Mouse (Mus musculus): ENCODE results near the gene Fam71a. TPM values are rescaled to one million over a fixed set of nuclear protein-coding genes. Genes with fewer than 3 reads are reported as not detected.

Gene Fam71a
- not detected for total RNA-seq (2021)
- long read RNA-seq, experiment 1 = 0 reads
- long read RNA-seq, experiment 2 = 0 reads

DNA sequence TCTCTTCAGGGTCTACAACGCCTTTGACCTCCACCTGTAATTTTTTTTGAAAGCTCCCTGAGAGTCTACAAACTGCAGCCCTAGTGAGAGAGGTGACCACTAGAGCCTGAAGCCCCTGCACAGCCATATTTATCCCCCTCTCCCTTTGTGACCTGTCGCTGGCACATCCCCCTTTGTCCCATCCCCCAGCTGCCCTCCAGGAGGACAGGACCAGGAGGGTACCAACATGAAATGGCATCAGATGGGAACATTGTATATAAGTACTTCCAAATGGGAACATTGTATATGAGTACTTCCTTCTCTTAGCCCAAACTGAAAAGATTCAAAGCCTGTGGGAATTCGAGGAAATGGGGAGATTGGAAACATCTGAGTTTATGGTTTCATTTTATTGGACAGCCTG is at the start of gene Fam71a:
Gene Fam71a, minus strand, starts transcription at position 101 of the 400 bp plus-strand sequence.
- DNase-seq = no peak

DNA sequence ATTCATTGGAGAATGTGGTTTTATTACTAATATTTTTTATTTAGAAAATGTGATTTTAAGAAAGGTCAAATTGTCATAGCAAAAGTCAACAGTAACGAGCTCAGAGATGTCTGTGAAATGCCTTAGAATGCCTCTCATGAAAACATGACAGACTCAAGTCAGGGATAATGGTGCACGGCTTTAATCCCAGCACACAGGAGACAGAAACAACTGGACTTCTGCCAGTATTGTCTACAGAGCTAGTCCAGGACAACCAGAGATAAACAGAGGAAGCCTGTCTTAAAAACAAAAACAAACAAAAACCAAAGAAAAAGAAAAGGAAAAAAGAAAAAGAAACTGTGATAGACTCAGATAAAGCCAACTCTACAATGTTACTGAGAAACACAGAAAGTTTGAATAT is 46.5 kb upstream of the Fam71a start:
- no peak for DNase-seq

DNA sequence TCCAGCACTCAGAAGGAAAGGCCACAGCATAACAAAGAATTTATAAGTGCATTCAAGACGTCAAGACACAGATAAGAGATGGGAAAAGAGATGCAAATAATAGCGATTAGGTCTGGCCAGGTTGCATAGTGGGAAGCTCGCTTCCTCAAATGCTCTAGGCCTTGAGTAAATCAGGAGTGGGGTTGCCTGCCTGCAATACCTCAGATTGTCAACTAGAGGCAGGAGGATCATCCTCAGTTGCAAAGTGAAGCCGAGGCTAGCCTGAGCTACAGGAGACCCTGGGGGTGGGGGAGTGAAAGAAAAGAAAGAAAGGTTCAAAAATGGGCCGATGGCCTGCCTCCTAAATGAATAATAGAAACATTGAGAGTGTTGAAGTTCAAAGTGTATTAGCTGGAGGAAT is 41.2 kb upstream of the Fam71a start:
- no peak for DNase-seq

DNA sequence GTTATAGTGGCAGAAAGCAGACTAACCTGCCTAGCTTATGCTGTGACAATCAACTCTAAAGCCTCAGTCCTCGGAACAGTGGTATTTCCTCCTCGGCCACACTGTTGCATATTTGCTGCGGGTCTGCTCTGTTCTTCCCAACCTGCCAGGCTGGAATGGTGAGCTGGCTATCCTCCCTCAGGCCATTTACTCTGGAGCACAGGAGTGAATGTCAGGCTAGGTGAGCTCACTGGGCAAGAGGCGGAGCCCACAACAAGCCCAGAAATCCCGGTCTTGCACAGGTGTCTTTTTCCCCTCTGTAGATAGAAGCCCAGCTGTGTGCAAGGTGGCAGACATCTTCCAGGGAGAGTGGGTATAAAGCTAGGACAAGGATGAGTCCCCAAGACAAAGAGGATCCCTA is 40.3 kb upstream of the Fam71a start:
- DNase-seq = no peak

DNA sequence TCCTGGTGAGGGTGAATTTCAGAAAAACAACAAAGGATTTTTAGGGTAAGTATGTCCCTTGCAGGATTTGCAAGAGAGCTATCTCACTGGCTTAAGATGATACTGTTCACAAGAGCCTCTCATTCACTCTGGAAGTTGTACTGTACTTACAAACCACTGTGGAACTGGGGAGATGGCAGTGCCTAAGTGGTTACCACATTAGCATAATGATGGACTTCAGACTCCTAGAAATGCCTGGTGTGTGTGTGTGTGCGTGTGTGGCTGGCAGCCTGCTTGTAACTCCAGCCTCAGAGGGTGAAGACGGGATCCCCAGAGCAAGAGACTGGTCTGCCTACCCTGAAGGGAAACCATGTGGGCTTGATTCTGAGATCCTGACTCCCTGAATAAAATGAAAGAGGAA is 38.9 kb upstream of the Fam71a start:
- no peak for DNase-seq

DNA sequence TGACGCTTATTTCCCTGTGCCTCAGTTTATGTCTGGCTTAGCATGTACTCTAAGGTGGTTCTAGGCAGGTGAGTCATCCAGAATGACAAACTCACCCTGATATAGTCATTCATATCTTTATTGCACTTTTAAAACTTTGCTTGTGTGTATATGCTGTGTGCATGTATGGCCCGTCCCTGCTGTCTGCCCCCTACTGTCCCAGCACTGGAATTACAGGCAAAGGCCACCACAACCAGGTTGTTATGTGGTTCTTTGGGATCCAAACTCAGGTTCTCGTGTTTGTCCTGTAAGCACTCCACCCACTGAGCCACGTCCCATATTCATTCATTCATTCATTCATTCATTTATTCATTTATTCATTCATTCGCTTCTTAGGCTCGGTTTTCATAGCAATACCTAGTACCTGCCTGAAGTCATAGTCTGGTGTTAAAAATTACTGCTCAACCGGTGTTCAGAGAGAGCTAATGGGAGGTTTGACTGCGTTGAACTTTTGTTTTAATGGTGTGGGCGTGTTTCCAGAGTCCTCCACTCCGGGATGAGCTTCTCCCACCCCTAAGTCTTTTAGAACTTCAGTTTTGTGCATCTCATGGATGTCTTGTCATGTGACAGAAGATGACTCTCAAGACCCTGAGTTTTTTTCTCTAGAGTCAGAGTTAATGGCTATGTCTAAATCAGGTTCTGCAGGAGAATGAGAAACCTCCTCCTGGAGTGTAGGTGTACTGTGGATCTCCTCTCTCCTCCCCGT is 37.8 kb upstream of the Fam71a start:
- DNase-seq = no peak

DNA sequence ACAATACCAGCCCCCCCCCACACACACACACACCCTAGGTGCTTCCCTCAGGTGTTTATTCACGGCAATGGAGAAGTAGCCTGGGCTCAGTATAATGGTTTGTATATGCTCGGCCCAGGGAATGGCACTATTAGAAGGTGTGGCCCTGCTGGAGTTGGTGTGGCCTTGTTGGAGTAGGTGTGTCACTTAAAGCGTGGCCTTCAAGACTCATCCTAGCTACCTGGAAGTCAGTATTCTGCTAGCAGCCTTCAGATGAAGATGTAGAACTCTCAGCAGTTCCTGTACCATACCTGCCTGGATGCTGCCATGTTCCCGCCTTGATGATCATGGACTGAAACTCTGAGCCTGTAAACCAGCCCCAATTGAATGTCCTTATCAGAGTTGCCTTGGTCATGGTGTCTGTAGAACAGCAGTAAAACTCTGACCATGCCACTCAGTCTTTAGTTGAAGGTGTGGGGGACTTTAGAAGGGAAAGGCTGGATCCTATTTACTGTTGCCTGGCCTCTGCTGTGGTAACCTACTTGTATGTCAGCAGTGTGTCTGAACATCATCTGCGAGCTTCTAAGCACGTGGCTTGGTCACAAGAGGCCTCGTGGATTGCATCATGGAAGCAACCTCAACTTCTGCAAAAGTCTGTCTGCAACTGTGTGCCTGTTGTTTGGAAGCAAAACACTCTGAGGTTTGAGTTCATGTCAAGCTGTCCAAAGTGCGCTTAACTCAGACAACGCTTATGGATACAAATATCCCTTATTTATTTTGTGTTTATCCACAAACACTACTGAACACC is 36.4 kb upstream of the Fam71a start:
- no peak for DNase-seq

DNA sequence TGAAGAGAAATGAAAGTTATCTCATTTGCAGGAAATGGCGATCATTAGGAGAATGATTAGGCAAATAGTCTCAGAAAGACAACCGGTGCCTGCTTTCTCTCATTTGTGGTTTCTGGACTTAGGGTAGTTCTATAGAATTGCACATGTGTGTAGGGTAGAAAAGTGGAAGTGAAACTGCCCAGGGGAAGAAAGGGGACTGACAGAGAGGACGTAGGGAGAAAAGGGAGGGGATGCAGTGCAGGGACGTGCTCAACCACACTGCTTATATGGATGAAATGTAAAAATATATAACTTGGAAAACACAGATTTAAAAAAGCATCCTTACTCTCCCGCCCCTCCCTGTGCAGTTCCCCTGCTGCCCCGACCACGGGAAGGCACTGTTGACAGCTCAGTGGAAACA is 33.3 kb upstream of the Fam71a start:
- DNase-seq = no peak

DNA sequence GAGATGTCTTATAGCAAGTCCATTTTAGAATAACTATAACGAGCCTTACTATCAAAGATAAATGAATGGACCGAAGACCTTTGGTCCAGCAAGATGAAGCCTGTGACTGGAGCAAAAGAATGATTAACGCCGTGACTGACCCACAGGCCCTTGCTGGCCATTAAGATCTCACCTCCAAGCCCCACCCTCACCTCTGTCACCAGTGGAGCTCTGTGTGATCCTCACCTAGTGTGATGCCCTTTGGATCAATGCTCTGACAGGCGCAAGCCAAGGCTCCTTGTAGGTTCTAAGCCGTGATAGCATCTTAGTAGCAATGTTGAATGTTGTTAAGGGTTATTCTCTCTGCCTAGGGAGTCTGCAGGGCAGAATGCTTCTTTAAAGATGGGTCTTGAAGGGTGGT is 31.4 kb upstream of the Fam71a start:
- DNase-seq = no peak

DNA sequence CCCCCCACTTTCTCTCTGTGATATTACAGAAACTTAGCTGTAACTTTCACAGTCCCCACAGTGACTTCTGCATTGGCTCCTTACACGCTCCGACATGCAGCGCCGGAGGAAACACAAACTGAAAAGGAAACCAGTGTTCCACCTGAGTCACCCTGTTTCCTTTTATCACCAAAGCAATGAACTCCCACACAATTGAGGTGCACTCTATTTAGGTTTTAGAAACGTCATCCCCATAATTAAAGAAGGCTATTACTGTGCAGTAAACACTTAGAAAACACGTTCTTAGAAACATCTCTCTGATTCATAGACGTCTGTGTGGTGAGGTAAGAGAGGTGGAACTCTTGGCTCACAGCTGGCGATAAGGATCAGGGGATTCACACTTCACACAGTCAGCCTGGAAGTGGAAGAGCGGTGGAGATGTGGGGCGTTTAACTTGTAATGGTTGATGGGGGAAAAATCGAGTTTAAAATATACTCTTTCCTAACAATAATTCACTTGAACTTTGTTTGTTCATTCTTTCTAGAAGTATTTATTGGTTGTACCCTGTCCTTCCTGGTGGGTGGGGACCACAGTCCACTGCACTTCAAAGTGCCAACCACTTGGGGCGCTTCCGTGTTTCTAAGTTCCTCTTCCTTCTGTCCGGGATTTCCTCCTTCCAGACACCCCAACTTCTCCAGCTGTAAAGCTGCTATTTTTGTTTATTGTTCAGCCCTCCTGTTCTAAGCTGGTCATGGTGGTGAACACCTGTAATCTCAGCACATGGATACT is 29.2 kb upstream of the Fam71a start:
- peak in 1 of 2 experiments; percentile 41 for DNase-seq

DNA sequence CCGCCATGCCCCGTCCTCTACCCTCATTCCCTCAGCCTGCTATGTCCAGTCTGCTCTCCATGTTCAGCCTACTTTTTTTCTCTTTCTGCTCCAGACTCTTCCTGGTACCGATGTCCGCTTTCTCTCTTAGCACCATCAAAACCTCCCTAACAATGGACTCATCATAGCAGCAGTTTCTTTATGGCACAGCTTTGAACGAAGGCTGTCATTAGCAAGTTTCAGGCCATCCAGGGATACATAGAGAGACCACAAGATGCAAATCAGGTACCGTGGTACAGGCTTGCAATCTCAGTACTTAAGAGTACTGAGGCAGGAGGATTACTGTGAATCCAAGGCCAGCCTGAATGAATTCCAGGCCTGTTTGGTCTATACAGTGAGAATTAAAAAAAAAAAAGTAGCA is 28.1 kb upstream of the Fam71a start:
- DNase-seq = no peak

DNA sequence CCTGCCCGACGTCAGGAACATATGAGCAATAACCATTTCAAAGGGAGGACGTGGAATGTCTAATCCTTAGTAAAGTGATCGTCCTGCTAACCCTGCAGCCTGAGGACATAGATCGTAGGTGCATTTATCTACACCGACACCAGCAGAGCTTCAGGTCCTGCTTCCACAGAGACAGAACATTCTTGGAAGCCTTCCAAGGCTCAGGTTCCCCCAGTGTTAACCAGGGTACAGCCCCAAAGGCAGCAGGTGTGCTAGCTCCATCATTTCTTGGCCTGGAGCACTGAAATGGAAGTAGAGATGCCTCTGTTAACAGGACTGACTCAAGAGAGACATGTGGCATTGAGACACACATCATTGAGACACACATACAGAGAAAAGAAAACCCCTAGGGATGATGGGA is 27.6 kb upstream of the Fam71a start:
- no peak for DNase-seq

DNA sequence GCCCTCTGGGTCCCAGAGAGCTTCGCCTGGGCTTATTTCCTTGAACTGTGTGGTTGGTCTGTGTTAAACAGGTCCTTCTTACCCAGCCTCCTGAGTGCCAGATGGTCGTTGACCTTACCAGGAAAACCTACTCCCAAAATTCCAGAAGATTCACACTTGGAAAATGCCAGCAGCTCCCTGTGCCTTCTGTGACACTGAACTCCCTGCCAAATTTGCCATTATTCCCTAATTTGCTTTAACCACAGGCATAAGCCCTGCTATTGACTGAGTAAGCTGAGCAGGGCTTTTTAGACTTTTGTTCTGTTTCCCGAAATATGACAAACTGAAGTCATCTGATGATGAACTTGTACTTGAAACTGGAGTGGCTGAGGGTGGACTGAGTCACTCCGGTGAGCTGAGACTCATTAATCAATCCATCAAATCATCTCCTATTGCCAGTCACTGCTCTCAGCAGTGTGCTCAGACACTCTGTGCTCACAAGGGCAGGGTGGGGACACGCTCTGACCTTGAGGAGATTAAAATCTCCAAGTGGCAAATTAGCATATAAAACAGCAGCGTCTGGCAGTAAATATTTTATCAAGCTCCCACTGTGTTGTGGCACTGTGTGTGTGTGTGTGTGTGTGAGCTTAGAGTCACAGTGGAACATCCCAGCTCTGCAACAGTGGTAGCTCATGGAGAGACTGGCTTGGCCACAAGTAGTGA is 25.2 kb upstream of the Fam71a start:
- no peak for DNase-seq

DNA sequence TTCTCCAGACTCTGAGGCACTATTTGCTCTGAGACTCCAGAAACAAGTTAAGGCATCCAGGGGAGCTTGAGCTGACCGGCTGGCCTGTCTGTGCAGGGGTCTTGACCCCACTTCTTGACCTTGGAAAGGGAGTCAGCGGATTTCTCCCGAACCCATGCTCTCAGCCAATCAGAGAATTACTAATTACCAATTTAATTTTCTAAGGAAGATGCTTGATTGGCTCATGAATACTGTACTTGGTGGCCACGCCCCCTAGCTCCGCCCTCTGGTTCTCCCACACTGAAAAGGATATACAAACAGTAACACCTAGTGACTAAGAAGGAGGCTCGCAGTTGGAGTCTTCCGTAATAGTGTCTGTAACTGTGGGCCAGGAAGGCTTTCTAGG is 21.8 kb upstream of the Fam71a start:
- DNase-seq = peak in 1 of 2 experiments; percentile 41

DNA sequence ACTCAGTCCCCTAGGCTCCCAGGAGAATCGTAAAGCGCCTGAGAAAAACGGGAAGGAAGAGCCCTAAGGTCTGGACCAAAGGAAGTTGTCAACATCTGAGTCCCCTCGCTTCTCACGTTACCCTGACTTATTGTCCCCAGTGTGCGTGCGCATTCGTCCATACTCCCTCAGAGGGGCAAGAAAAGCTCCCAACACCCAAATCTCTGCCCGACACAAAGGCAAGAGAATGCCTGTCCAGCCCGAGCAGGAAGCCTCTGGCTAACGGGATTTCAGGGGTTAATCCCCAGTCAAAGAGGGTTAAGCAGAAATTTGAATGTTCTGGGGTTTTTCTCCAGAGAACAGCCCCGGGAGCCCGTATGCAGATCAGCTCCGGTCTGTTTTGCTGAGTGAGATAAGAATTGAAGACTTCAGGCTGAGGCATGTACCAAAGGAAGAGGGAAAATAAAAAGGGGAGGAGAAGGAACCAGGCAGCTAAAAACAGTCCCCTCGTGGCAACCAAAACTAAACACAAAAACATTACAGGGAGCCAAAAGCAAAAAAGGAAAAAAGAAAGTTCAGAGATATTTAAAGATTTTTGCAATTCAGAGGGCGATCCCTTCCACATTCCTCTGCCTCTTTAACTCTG is 21.3 kb upstream of the Fam71a start:
- peak in 1 of 2 experiments; percentile 15 for DNase-seq

DNA sequence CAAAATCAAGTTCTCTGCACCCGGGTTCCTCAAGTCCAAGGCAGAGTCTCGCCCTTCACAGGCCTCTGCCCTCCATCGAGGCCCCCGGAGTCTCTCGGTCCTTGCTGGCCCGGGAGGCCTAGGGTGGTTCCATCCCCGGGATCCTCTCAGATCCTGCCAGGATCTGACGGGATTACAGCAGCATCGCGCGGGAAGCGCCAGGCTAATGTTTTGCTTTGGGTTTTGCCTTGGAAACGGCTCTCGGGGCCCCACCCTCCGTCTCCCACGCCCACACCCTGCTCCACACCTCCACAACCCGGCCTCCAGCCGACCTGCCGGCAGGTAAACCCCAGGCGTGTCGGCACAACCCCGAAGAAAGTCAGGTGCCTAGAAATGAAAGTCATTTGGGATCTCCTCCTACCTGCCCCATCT is 20.2 kb upstream of the Fam71a start:
- peak in 1 of 2 experiments; percentile 16 for DNase-seq

DNA sequence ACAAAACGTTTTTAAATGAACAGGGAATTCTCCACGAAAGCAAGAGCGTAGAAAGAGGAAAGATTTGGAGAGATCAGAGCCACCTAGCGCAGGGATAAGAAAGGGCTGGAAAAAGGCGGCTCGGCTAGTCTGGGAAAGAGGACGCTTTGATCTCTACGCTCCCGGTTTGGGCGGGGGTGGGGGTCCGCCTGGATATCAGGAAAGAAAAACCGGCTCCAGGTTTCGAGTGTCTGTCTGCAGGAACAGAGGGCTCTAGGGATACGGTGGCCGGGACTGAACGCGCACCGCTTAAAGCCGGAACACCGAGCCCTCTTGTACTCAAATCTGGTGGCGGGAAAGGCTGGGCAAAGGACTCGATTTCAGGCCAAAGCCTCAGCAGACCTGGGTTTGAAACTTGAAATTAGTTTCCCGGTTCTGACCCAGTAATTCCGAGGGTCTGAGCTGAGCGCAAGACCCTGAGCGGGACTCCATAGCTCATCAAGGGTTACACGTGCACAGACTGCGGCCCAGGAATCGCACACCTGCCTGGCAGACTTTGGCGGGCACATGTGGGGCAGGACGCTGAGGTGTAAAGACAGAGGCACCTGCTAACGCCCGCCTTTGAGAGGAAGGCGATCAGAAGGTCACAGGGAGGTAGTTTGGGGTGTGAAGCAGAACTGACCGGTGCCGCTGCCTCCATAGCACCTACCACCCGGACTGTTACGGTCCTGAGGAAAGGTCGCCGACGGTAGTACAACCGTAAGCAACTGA is 19.6 kb upstream of the Fam71a start:
- peak in 1 of 2 experiments; percentile 40 for DNase-seq

DNA sequence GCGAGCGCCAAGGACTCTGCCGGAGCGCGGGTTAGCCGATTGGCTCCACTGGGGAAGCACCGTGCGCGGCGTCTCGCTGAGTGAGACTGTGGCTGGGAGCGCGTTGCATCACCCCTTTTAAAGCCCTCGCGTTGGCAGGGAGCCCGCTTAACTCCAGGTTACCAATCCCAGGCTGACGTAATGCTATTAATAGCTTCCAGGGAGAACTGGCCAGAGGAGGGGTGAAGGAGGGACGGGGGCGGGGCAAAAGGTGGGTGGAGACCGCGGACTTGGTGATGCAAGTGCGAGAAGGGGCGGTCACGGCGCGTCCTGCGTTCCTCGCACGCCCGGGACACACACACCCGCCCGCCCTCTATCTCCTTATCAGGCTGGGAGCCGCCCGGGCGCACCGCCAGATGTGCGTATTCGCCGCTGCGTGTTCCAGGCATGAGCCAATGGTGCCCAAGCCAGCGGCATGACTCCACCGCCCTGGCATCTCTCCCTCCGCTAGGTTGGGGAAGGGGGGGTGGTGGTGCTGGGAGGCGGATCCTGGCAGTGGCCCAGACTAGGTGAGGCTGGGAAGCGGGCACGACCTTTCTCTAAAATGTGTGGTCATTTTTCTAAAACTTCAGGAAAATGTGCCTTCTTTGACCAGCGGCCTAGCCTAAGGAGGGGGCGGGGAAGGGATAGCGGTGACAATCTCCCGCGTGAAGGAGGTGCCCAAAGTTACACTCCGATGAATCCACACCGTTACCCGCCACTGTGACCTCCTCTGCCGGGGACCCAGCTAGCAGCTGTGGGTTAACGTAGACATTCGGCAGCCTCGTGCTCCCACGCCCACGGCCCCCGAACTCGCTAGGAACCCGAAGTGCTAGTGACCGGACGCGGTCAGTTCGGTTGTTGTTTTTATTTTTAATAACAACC is 18.8 kb upstream of the Fam71a start:
- peak; percentile 100 for DNase-seq

DNA sequence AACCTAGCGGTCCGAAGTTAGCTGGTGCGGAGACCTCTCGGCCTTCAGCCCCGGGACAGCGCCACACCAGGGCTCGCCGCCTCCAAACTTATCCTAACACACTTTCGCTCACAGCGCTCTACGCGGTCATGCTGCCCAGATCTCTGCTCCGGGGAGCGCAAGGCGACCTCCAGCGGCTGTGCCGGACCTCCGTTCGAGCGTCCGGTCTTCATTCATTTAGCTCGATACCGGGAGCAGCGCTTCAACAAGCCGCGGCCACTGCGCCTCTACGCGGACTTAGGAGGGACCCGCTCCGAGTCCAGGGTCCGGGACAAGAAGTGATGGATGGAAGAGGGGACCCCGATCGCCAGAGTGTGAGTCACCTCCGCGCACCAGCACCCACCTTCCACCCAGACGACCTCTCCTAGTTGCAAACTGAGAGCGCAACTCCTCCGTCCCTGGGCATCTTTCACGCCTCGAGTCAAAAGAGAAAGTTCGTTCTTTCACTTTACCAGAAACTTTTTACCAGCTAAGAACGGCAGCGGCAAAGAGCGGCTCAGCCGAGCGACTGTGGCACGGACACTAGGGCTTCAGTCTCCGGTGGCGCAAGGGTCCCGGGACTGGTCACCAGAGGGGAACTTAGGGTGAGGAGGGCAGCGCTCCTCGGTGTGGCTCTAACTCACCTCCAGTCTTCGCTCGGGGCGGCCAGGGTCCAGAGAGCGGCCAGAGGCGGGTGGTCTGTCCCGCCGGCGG is 18.0 kb upstream of the Fam71a start:
- peak; percentile 82 to 84 for DNase-seq

Data from adrenal gland, postnatal 36 days (tissue).